Mouse (Mus musculus) lung, embryonic 16.5 days (tissue): ENCODE results near the gene Dazl. TPM values are rescaled to one million over a fixed set of nuclear protein-coding genes. Genes with fewer than 3 reads are reported as not detected.

Experiments used
- ATAC-seq: fragments of 200-750 bp; cut with Nextera tagmentation; 2 replicates; pipeline ENCODE4 v1.8.0; 2017; ENCODE audit warnings: low read depth, mild to moderate bottlenecking, moderate library complexity
- H3K27ac ChIP-seq: fragments of 300-500 bp; sonication (generic); 2 replicates; pipeline ENCODE4 v1.5.1; 2014; ENCODE audit warnings: mild to moderate bottlenecking, control low read depth, low read length
- H3K27me3 ChIP-seq: fragments of 300-500 bp; sonication (generic); 2 replicates; pipeline ENCODE4 v1.6.1; 2014; ENCODE audit warnings: low read depth, low read length, mixed read lengths; ENCODE audit not compliant: control insufficient read depth, insufficient read depth
- H3K36me3 ChIP-seq: fragments of 300-500 bp; sonication (generic); 2 replicates; pipeline ENCODE4 v1.6.1; 2014; ENCODE audit warnings: low read length; ENCODE audit not compliant: control insufficient read depth, insufficient read depth
- H3K4me1 ChIP-seq: fragments of 300-500 bp; sonication (generic); replicated peaks from 2 replicates; pipeline ENCODE4 v1.6.1; 2014; ENCODE audit warnings: low read length, mixed read lengths; ENCODE audit not compliant: control insufficient read depth, insufficient read depth
- H3K4me2 ChIP-seq: fragments of 300-500 bp; sonication (generic); 2 replicates; pipeline ENCODE4 v1.6.1; 2014; ENCODE audit warnings: low read depth, low read length, control low read depth
- H3K4me3 ChIP-seq: fragments of 300-500 bp; sonication (generic); 2 replicates; pipeline ENCODE4 v1.5.1; 2014; ENCODE audit warnings: mild to moderate bottlenecking, low read length, control low read depth
- H3K9ac ChIP-seq: fragments of 300-500 bp; sonication (generic); 2 replicates; pipeline ENCODE4 v1.6.1; 2014; ENCODE audit warnings: low read length, control low read depth
- H3K9me3 ChIP-seq: fragments of 300-500 bp; sonication (generic); 2 replicates; pipeline ENCODE4 v1.6.1; 2016; ENCODE audit warnings: low read length; ENCODE audit not compliant: control insufficient read depth
- WGBS: fragments of 180-500 bp; shearing (Covaris S2); extraction: QIAGEN DNeasy Blood & Tissue Kit; methylation state at CpG from one replicate; pipeline ENCODE4 v1.1.7; 2014; 5-methylcytosine and 5-hydroxymethylcytosine counted together
- polyA plus RNA-seq: library from polyadenylated mRNA; unstranded; fragments of >200 nt; fragmentation: Nextera tagmentation; extraction: Ambion mirVana; gene quantifications from 2 replicates; pipeline ENCODE4 v1.2.1, GENCODE M21; 2015

The Dazl gene
- polyA plus RNA-seq = 0.25 TPM in 1 of 2 replicates, not detected in the other

GRCm38 (mm10) chr17:50293241-50293731 lies at the start of gene Dazl:
Gene Dazl (minus strand): TSS chr17:50293636.
- ATAC-seq = peak; percentile 12; the same call in 1 of the 2 replicates
- 90% methylated on average over 43 of the region's 43 CpGs for WGBS
- peak within 1 kb of the TSS; percentile 71 for H3K4me2 ChIP-seq

GRCm38 (mm10) chr17:50341850-50342544 lies 48.6 kb upstream of the Dazl start:
- Histone ChIP-seq H3K36me3 (no peaks in the 10 kb centered on the region), H3K4me1 (no peaks in the 10 kb centered on the region), H3K9me3 (no peaks in the 10 kb centered on the region), H3K27me3 (no peaks in the 10 kb centered on the region), H3K27ac (no peak overlapping the region), H3K4me3 (no peak overlapping the region), H3K9ac (no peak overlapping the region), H3K4me2 (no peak overlapping the region)
- no peak for ATAC-seq
- 81% methylated on average over 11 of the region's 11 CpGs for WGBS

More at GRCm38 (mm10) chr17:50293241-50293731, at the start of gene Dazl:
- Histone ChIP-seq H3K36me3 (no peaks in the 10 kb centered on the region), H3K4me1 (0 out of 2 replicates have a peak, but pooled peaks cover 3% of the 10 kb centered on the region), H3K27ac (peak within 1 kb of the TSS; percentile 61; the same call in 1 of the 2 replicates), H3K4me3 (peak within 1 kb of the TSS; percentile 50), H3K9ac (peak within 1 kb of the TSS; percentile 75), H3K27me3 (no peaks in the 10 kb centered on the region), H3K9me3 (peaks cover 14% of the 10 kb centered on the region)

- Histone ChIP-seq H3K27me3 (no peaks in the 10 kb centered on the region), H3K9me3 (no peaks in the 10 kb centered on the region), H3K27ac (no peak overlapping the region), H3K4me2 (no peak overlapping the region), H3K9ac (no peak overlapping the region), H3K4me1 (no peaks in the 10 kb centered on the region), H3K36me3 (no peaks in the 10 kb centered on the region), H3K4me3 (no peak overlapping the region)
- ATAC-seq = no peak
- WGBS = 87% methylated on average over 7 of the region's 7 CpGs
Observed at GRCm38 (mm10) chr17:50338901-50339300, 45.5 kb upstream of the Dazl start.

GRCm38 (mm10) chr17:50335776-50336175 lies 42.3 kb upstream of the Dazl start:
- H3K9ac ChIP-seq = no peak overlapping the region
- H3K4me2 ChIP-seq = no peak overlapping the region
- H3K36me3 ChIP-seq = no peaks in the 10 kb centered on the region
- no peak for ATAC-seq
- no peaks in the 10 kb centered on the region for H3K27me3 ChIP-seq
- H3K9me3 ChIP-seq = no peaks in the 10 kb centered on the region
- H3K4me3 ChIP-seq = no peak overlapping the region
- H3K27ac ChIP-seq = no peak overlapping the region
- 74% methylated on average over 2 of the region's 2 CpGs for WGBS
- no peaks in the 10 kb centered on the region for H3K4me1 ChIP-seq

- Histone ChIP-seq H3K9me3 (no peaks in the 10 kb centered on the region), H3K36me3 (no peaks in the 10 kb centered on the region), H3K9ac (no peak overlapping the region), H3K4me2 (no peak overlapping the region), H3K4me3 (no peak overlapping the region), H3K27ac (no peak overlapping the region), H3K27me3 (no peaks in the 10 kb centered on the region), H3K4me1 (no peaks in the 10 kb centered on the region)
- WGBS = 76% methylated on average over 5 of the region's 5 CpGs
- no peak for ATAC-seq
Observed at GRCm38 (mm10) chr17:50334694-50335093, 41.3 kb upstream of the Dazl start.

GRCm38 (mm10) chr17:50332012-50332300 lies 38.5 kb upstream of the Dazl start:
- Histone ChIP-seq H3K27ac (no peak overlapping the region), H3K4me1 (no peaks in the 10 kb centered on the region), H3K9ac (no peak overlapping the region), H3K4me3 (no peak overlapping the region), H3K36me3 (no peaks in the 10 kb centered on the region), H3K4me2 (no peak overlapping the region), H3K9me3 (no peaks in the 10 kb centered on the region), H3K27me3 (no peaks in the 10 kb centered on the region)
- no peak for ATAC-seq
- 74% methylated on average over 7 of the region's 7 CpGs for WGBS

GRCm38 (mm10) chr17:50331171-50332011 lies 38.0 kb upstream of the Dazl start:
- 62% methylated on average over 8 of the region's 8 CpGs for whole genome bisulfite sequencing
- no peaks in the 10 kb centered on the region for H3K27me3 ChIP-seq
- H3K4me3 ChIP-seq = no peak overlapping the region
- no peaks in the 10 kb centered on the region for H3K36me3 ChIP-seq
- no peaks in the 10 kb centered on the region for H3K4me1 ChIP-seq
- ATAC-seq = peak; percentile 70
- H3K4me2 ChIP-seq = no peak overlapping the region
- H3K9ac ChIP-seq = no peak overlapping the region
- H3K9me3 ChIP-seq = no peaks in the 10 kb centered on the region
- H3K27ac ChIP-seq = 0 out of 2 replicates have a peak overlapping the region, but pooled peaks have one; percentile 26

- H3K27me3 ChIP-seq = no peaks in the 10 kb centered on the region
- no peaks in the 10 kb centered on the region for H3K4me1 ChIP-seq
- 65% methylated on average over 1 of the region's 1 CpGs for WGBS
Observed at GRCm38 (mm10) chr17:50330245-50330644, 36.8 kb upstream of the Dazl start.

GRCm38 (mm10) chr17:50324658-50325057 lies 31.2 kb upstream of the Dazl start:
- Histone ChIP-seq H3K4me1 (no peaks in the 10 kb centered on the region), H3K27me3 (no peaks in the 10 kb centered on the region), H3K36me3 (no peaks in the 10 kb centered on the region), H3K9me3 (no peaks in the 10 kb centered on the region), H3K9ac (no peak overlapping the region), H3K4me2 (no peak overlapping the region), H3K4me3 (no peak overlapping the region), H3K27ac (no peak overlapping the region)
- 75% methylated on average over 4 of the region's 4 CpGs for WGBS
- ATAC-seq = no peak

More at GRCm38 (mm10) chr17:50330245-50330644, 36.8 kb upstream of the Dazl start:
- Histone ChIP-seq H3K4me2 (no peak overlapping the region), H3K4me3 (no peak overlapping the region), H3K9me3 (no peaks in the 10 kb centered on the region), H3K9ac (no peak overlapping the region), H3K36me3 (no peaks in the 10 kb centered on the region), H3K27ac (no peak overlapping the region)
- ATAC-seq = no peak
